Mouse (Mus musculus): ENCODE results near the gene Slc12a9.

DNA sequence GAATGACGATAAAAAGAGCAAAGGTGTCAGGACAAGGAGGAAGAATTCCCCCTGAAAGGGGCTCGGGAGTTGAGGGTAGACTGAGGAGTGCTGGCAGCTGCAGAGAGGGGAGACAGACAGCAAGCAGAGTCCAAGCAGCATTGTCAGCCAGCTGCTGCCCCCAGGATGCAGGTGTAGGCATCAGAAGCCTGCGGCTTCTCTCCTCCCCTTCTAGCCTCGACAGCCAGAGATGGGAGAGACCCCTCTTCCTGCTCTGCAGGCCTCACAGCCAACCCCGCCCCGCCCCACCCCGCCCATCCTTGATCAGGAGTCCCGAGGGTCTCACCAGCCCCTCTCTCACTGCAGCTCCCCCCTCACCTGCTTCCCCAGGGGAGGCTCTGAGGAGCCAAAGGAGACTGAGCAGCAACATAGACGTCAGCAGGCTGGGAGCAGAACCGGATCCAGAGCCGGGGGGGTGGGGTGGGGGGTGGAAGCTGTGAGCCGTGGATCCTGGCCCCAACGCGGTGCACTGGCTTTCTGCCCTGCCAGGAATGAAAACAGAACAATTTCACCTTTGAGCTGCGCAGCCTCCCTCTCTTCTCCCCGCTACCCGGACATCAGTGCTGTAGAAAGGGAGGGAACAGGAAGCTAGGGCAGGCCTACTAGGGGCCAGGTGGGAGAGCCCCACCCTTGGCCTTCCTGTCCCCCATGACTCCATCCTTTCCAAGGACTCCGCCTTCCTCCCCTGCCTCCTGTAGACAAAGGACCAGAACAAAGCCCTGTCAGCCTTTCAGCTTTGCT, 65.1 kb downstream of the Slc12a9 start:
- TF ChIP-seq POLR2A (IDR thresholded peaks at IDR 0.05; ENCODE audit: low read depth, low read length) (no peak), CTCF (IDR thresholded peaks at IDR 0.05; ENCODE audit: borderline replicate concordance, insufficient read depth, low read length) (no peak)
